26 mouse cellular contexts compared by ENCODE assay signal in the genomic region with DNA sequence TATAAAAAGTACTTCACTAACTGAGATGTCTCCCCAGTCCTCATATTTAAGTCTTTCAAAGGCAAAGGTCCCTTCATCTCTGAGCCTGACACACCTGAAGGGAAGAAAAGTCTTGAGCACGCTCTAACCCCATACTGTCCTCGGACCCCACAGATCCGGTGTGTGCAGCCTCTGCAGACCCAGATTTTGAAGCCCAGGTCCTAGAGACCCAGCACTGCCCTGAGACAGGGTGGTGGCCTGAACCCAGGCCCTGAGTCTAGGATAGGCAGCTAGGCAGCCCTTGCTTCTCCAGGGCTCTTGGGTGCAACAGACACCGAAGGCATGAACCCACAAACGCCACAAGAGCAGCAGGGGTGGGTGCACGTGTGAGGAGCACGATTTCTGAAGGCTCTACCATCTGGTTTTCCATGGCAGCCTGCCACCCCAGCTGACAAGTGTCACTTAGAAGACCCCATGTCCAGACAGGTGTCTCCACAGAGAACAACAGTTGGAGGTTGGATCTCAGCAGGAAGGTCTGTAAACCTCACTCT. TPM values are rescaled to one million over a fixed set of nuclear protein-coding genes. Genes with fewer than 3 reads are reported as not detected.
"Had no signal": no experiment of that assay in that cellular context is flagged by ENCODE, and none has a peak within 500 bp of the region (broad histone marks: within the 10 kb centered on the region; RNA-seq: fewer than 3 reads in every experiment).

No protein-coding gene starts in this region.

- ATAC-seq: forebrain, embryonic 16.5 days; hindbrain, postnatal 0 days; intestine, embryonic 15.5 days had no signal

- H3K9ac ChIP-seq: heart, embryonic 13.5 days; heart, embryonic 15.5 days; hindbrain, embryonic 13.5 days; hindbrain, embryonic 15.5 days; intestine, embryonic 15.5 days; limb, embryonic 13.5 days had no signal

- H3K9me3 ChIP-seq: heart, embryonic 13.5 days; heart, embryonic 15.5 days; hindbrain, embryonic 13.5 days; hindbrain, embryonic 15.5 days; intestine, embryonic 15.5 days; limb, embryonic 13.5 days had no signal

- H3K4me1 ChIP-seq: heart, embryonic 15.5 days; hindbrain, embryonic 15.5 days; intestine, embryonic 15.5 days had no signal

- H3K27me3 ChIP-seq: heart, embryonic 13.5 days; heart, embryonic 15.5 days; hindbrain, embryonic 15.5 days; intestine, embryonic 15.5 days; limb, embryonic 13.5 days had no signal

- H3K27ac ChIP-seq: gastrocnemius, adult 2 months; heart, embryonic 13.5 days; heart, embryonic 15.5 days; hindbrain, embryonic 13.5 days; hindbrain, embryonic 15.5 days; hindbrain, postnatal 0 days; intestine, embryonic 15.5 days; kidney, postnatal 0 days; limb, embryonic 13.5 days had no signal

- H3K4me2 ChIP-seq: heart, embryonic 11.5 days; heart, embryonic 13.5 days; heart, embryonic 15.5 days; hindbrain, embryonic 13.5 days; hindbrain, embryonic 15.5 days; intestine, embryonic 15.5 days; limb, embryonic 13.5 days had no signal

- H3K4me3 ChIP-seq: gastrocnemius, adult 2 months; heart, embryonic 13.5 days; heart, embryonic 15.5 days; hindbrain, embryonic 13.5 days; hindbrain, embryonic 15.5 days; intestine, embryonic 15.5 days; limb, embryonic 13.5 days had no signal

- H3K36me3 ChIP-seq: heart, embryonic 13.5 days; heart, embryonic 15.5 days; hindbrain, embryonic 13.5 days; hindbrain, embryonic 15.5 days; intestine, embryonic 15.5 days; limb, embryonic 13.5 days had no signal

- DNase-seq: gastrocnemius, adult 2 months; gastrocnemius, postnatal 10 days; gastrocnemius, postnatal 25 days; heart, adult 18-20 months; heart, postnatal 14 days; heart, postnatal 36 days; kidney, adult 18-20 months; kidney, adult 8-10 months; kidney, postnatal 14 days; kidney, postnatal 36 days; layer of hippocampus, adult 9-11 months; layer of hippocampus, postnatal 36 days; liver had no signal

RNA-seq across cellular contexts. Expression of a gene that starts 49.5 kb away (rescaled TPM):
- total RNA-seq: gastrocnemius, postnatal 25 days; granulocyte monocyte progenitor cell, adult 5-6 weeks; heart, adult 18-20 months; heart, postnatal 14 days; heart, postnatal 36 days; hematopoietic stem cell, adult 5-6 weeks had no signal
- polyA plus RNA-seq: heart, embryonic 13.5 days; limb, embryonic 11.5 days; limb, embryonic 13.5 days had no signal
